Mouse (Mus musculus): Measurements from ENCODE around the gene Pold1. TPM values are rescaled to one million over a fixed set of nuclear protein-coding genes. Genes with fewer than 3 reads are reported as not detected.

Pold1 gene
- polyA plus RNA-seq, 1 experiment from 2014 or later, result 13.5 TPM

GRCm38 (mm10) chr7:44537496-44537895 is 11.2 kb downstream of the Pold1 start:
- no peaks in the 10 kb centered on the region for H3K27me3 ChIP-seq (replicated peaks; ENCODE audit: insufficient read depth, low read length)
- no peak for TF ChIP-seq EP300 (IDR thresholded peaks at IDR 0.05)
- no peak for TF ChIP-seq CTCF (IDR thresholded peaks at IDR 0.05)
- H3K36me3 ChIP-seq (ENCODE audit: insufficient read depth, low read length), result 0 out of 2 replicates have a peak, but pooled peaks cover 7% of the 10 kb centered on the region
- ATAC-seq (no peak), DNase-seq (ENCODE audit: low spot score) (no peak)
- H3K4me1 ChIP-seq (ENCODE audit: insufficient read depth, low read depth, low read length), result no peaks in the 10 kb centered on the region
- H3K9me3 ChIP-seq (ENCODE audit: low read length), result no peaks in the 10 kb centered on the region
- H3K4me2 ChIP-seq (replicated peaks; ENCODE audit: low read depth, low read length), result no peak overlapping the region
- no peak overlapping the region for H3K4me3 ChIP-seq (ENCODE audit: low read depth, low read length)
- no peak overlapping the region for H3K27ac ChIP-seq (ENCODE audit: low read length)
- H3K9ac ChIP-seq (replicated peaks; ENCODE audit: low read depth), result no peak overlapping the region
- 93% methylated on average over 13 of the region's 13 CpGs for WGBS

DNA sequence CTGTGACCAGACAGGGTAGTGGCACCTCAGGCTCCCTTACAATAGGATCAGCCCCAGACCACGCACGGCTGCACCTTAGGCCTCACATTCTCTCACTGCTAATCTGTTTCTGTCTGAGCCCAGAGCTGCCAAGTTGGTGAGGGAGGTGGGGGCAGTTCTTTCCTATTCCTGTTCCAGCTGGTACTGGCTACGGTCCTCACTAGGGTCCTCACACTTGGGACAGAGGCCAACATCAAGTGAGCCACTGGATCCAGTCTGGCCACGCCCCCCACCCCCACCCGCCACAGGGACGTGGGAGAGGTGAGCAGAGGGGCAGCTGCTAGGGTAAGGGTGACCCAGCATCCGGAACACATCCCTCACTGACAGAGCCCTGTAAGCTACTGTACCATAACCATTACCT is 11.6 kb downstream of the Pold1 start:
- H3K4me2 ChIP-seq (replicated peaks; ENCODE audit: low read depth, low read length), result no peak overlapping the region
- no peak overlapping the region for H3K4me3 ChIP-seq (ENCODE audit: low read depth, low read length)
- DNase-seq (ENCODE audit: low spot score) (no peak), ATAC-seq (no peak)
- no peak overlapping the region for H3K27ac ChIP-seq (ENCODE audit: low read length)
- no peaks in the 10 kb centered on the region for H3K9me3 ChIP-seq (ENCODE audit: low read length)
- TF ChIP-seq CTCF (IDR thresholded peaks at IDR 0.05), result no peak
- TF ChIP-seq EP300 (IDR thresholded peaks at IDR 0.05), result no peak
- 63% methylated on average over 7 of the region's 7 CpGs for WGBS
- H3K4me1 ChIP-seq (ENCODE audit: insufficient read depth, low read depth, low read length), result no peaks in the 10 kb centered on the region
- H3K27me3 ChIP-seq (replicated peaks; ENCODE audit: insufficient read depth, low read length), result no peaks in the 10 kb centered on the region
- 0 out of 2 replicates have a peak, but pooled peaks cover 7% of the 10 kb centered on the region for H3K36me3 ChIP-seq (ENCODE audit: insufficient read depth, low read length)
- H3K9ac ChIP-seq (replicated peaks; ENCODE audit: low read depth), result no peak overlapping the region

DNA sequence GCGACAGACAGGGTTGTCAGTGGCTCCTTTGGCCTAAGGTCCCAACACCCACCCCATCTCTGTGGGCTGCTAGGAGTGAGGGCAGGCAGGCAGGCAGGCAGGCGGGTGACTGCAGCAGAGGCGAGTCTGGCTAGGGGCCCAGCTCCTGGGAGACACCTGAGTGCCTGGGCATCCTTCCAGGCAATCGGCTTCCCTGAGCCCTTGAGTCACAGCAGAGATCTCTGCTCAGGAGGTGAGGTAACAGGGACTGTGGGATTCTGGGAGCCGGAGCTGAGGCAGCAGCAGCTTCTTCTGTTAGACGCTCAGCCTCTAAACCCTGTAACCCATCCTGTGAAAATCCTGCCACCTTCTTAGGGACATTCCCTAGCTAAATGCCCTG is 12.1 kb downstream of the Pold1 start:
- no peaks in the 10 kb centered on the region for H3K27me3 ChIP-seq (replicated peaks; ENCODE audit: insufficient read depth, low read length)
- H3K4me1 ChIP-seq (ENCODE audit: insufficient read depth, low read depth, low read length), result no peaks in the 10 kb centered on the region
- DNase-seq (ENCODE audit: low spot score) (peak; percentile 80), ATAC-seq (peak; percentile 67)
- H3K9ac ChIP-seq (replicated peaks; ENCODE audit: low read depth), result no peak overlapping the region
- TF ChIP-seq EP300 (IDR thresholded peaks at IDR 0.05) (no peak), CTCF (IDR thresholded peaks at IDR 0.05) (no peak)
- 0 out of 2 replicates have a peak, but pooled peaks cover 7% of the 10 kb centered on the region for H3K36me3 ChIP-seq (ENCODE audit: insufficient read depth, low read length)
- 57% methylated on average over 6 of the region's 6 CpGs for WGBS
- no peak overlapping the region for H3K4me2 ChIP-seq (replicated peaks; ENCODE audit: low read depth, low read length)
- H3K9me3 ChIP-seq (ENCODE audit: low read length), result no peaks in the 10 kb centered on the region
- no peak overlapping the region for H3K27ac ChIP-seq (ENCODE audit: low read length)
- no peak overlapping the region for H3K4me3 ChIP-seq (ENCODE audit: low read depth, low read length)

DNA sequence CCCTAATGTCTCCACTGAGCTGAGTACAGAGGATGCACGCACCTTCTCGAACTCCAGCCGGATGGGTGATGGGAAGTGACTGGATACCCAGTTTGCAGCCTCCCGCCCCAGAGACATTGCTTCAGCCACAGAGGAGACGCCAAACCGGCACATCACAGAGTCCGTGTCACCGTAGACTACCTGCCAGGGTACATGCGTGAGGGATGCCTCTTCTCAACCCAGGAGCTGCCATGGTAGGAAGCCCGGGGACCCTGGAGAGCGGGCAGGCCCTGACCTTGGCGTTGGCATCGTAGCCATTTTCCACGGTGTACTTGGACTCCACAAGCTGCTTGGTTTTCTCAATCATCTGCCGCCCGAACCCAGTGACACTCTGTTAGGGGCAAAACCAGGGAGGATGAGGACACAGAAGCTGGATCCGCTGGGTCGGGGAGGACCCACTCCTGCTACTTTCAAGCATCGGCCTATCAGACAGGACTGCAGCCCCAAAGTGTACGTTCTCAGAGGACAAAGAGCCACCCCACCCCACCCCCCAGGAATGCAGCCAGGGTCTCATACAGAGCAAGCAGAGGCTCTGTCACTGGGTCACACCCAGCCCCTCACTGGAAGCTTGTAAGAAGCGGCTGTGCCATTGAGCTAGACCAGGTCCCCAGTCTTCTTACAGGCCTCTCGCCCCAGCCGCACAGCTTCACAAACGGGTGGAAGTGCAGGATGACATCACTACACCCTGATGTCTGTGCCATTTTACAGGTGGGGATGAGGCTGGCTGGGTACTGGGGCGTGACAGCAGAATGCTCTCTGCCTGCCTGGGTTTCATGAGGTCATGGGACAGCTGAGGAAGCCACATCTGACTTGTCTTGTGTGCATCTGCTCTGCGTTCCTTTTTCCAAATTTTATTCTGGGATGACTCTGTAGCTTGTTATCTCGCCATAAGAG is 12.7 kb downstream of the Pold1 start:
- ATAC-seq, result no peak
- no peaks in the 10 kb centered on the region for H3K4me1 ChIP-seq (ENCODE audit: insufficient read depth, low read depth, low read length)
- H3K9ac ChIP-seq (replicated peaks; ENCODE audit: low read depth), result no peak overlapping the region
- H3K4me3 ChIP-seq (ENCODE audit: low read depth, low read length), result no peak overlapping the region
- no peak overlapping the region for H3K27ac ChIP-seq (ENCODE audit: low read length)
- TF ChIP-seq EP300 (IDR thresholded peaks at IDR 0.05) (no peak), CTCF (IDR thresholded peaks at IDR 0.05) (no peak)
- H3K9me3 ChIP-seq (ENCODE audit: low read length), result no peaks in the 10 kb centered on the region
- 90% methylated on average over 27 of the region's 27 CpGs for WGBS
- DNase-seq (ENCODE audit: low spot score), result no peak
- H3K27me3 ChIP-seq (replicated peaks; ENCODE audit: insufficient read depth, low read length), result no peaks in the 10 kb centered on the region
- no peak overlapping the region for H3K4me2 ChIP-seq (replicated peaks; ENCODE audit: low read depth, low read length)
- H3K36me3 ChIP-seq (ENCODE audit: insufficient read depth, low read length), result 0 out of 2 replicates have a peak, but pooled peaks cover 7% of the 10 kb centered on the region

GRCm38 (mm10) chr7:44534656-44535441 is 13.8 kb downstream of the Pold1 start:
- Histone ChIP-seq H3K4me2 (replicated peaks; ENCODE audit: low read depth, low read length) (no peak overlapping the region), H3K9ac (replicated peaks; ENCODE audit: low read depth) (no peak overlapping the region), H3K9me3 (ENCODE audit: low read length) (no peaks in the 10 kb centered on the region), H3K27ac (ENCODE audit: low read length) (no peak overlapping the region), H3K4me3 (ENCODE audit: low read depth, low read length) (no peak overlapping the region), H3K36me3 (ENCODE audit: insufficient read depth, low read length) (0 out of 2 replicates have a peak, but pooled peaks cover 7% of the 10 kb centered on the region), H3K27me3 (replicated peaks; ENCODE audit: insufficient read depth, low read length) (no peaks in the 10 kb centered on the region), H3K4me1 (ENCODE audit: insufficient read depth, low read depth, low read length) (no peaks in the 10 kb centered on the region)
- DNase-seq (ENCODE audit: low spot score) (no peak), ATAC-seq (no peak)
- 78% methylated on average over 18 of the region's 19 CpGs for WGBS
- TF ChIP-seq CTCF (IDR thresholded peaks at IDR 0.05), result peak; percentile 45
- no peak for TF ChIP-seq EP300 (IDR thresholded peaks at IDR 0.05)

DNA sequence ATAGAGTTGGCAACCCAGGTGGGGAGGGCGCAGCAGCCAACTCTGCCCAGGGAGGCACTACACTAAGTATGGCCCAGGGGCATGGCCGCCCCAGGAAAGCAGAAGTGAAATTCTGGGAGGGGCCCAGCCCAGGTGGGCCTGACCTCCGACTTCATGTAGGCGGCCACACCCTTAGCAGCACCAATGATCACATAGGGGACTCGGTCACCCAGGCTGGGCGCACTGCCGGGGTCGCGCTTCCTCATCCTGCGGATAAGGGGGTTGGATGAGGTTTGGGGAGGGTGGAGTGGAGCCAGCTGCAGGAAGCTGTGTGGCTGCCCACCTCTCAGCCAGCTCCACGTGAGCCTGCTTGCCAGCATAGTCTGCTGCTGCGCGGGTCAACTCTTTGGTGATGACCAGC is 14.4 kb downstream of the Pold1 start:
- no peak overlapping the region for H3K4me2 ChIP-seq (replicated peaks; ENCODE audit: low read depth, low read length)
- 84% methylated on average over 13 of the region's 13 CpGs for WGBS
- ATAC-seq (no peak), DNase-seq (ENCODE audit: low spot score) (no peak)
- H3K36me3 ChIP-seq (ENCODE audit: insufficient read depth, low read length), result 0 out of 2 replicates have a peak, but pooled peaks cover 1% of the 10 kb centered on the region
- no peak overlapping the region for H3K27ac ChIP-seq (ENCODE audit: low read length)
- H3K4me3 ChIP-seq (ENCODE audit: low read depth, low read length), result no peak overlapping the region
- TF ChIP-seq CTCF (IDR thresholded peaks at IDR 0.05) (no peak), EP300 (IDR thresholded peaks at IDR 0.05) (no peak)
- H3K9ac ChIP-seq (replicated peaks; ENCODE audit: low read depth), result no peak overlapping the region
- H3K27me3 ChIP-seq (replicated peaks; ENCODE audit: insufficient read depth, low read length), result no peaks in the 10 kb centered on the region
- no peaks in the 10 kb centered on the region for H3K9me3 ChIP-seq (ENCODE audit: low read length)
- no peaks in the 10 kb centered on the region for H3K4me1 ChIP-seq (ENCODE audit: insufficient read depth, low read depth, low read length)

All from lung, postnatal 0 days (tissue).